In genomic region chr12:17369111-17369510, GRCm38 (mm10) we compare ENCODE assay signal across 32 mouse cellular contexts. TPM values are rescaled to one million over a fixed set of nuclear protein-coding genes. Genes with fewer than 3 reads are reported as not detected.
"Had no signal": no experiment of that assay in that cellular context is flagged by ENCODE, and none has a peak within 500 bp of the region (broad histone marks: within the 10 kb centered on the region; RNA-seq: fewer than 3 reads in every experiment).

No protein-coding gene starts in this region.

- ATAC-seq: hindbrain, embryonic 16.5 days; hindbrain, postnatal 0 days; inflammation-experienced regulatory T-cells, adult 6 months; intestine, embryonic 15.5 days; intestine, embryonic 16.5 days; intestine, postnatal 0 days had no signal

- H3K4me1 ChIP-seq: heart, embryonic 10.5 days; heart, embryonic 12.5 days; heart, embryonic 13.5 days; heart, embryonic 15.5 days; hindbrain, embryonic 10.5 days; hindbrain, embryonic 12.5 days; hindbrain, embryonic 13.5 days; hindbrain, embryonic 15.5 days; intestine, embryonic 15.5 days; kidney, embryonic 15.5 days had no signal

- H3K4me3 ChIP-seq: heart, embryonic 10.5 days; heart, embryonic 12.5 days; heart, embryonic 13.5 days; heart, embryonic 15.5 days; hindbrain, embryonic 10.5 days; hindbrain, embryonic 12.5 days; hindbrain, embryonic 13.5 days; hindbrain, embryonic 15.5 days; intestine, embryonic 15.5 days; kidney, embryonic 15.5 days; layer of hippocampus, adult 2 months had no signal

- H3K9me3 ChIP-seq: heart, embryonic 10.5 days; heart, embryonic 12.5 days; heart, embryonic 13.5 days; heart, embryonic 15.5 days; hindbrain, embryonic 10.5 days; hindbrain, embryonic 12.5 days; hindbrain, embryonic 13.5 days; hindbrain, embryonic 15.5 days; intestine, embryonic 15.5 days; kidney, embryonic 15.5 days had no signal

- H3K9ac ChIP-seq: heart, embryonic 12.5 days; heart, embryonic 13.5 days; heart, embryonic 15.5 days; hindbrain, embryonic 12.5 days; hindbrain, embryonic 13.5 days; hindbrain, embryonic 14.5 days; hindbrain, embryonic 15.5 days; intestine, embryonic 15.5 days; kidney, embryonic 15.5 days had no signal

- H3K4me2 ChIP-seq: heart, embryonic 11.5 days; heart, embryonic 12.5 days; heart, embryonic 13.5 days; heart, embryonic 15.5 days; hindbrain, embryonic 12.5 days; hindbrain, embryonic 13.5 days; hindbrain, embryonic 14.5 days; hindbrain, embryonic 15.5 days; intestine, embryonic 15.5 days; kidney, embryonic 15.5 days had no signal

- H3K27ac ChIP-seq: heart, embryonic 10.5 days; heart, embryonic 13.5 days; heart, embryonic 15.5 days; hindbrain, embryonic 10.5 days; hindbrain, embryonic 12.5 days; hindbrain, embryonic 13.5 days; hindbrain, embryonic 14.5 days; hindbrain, embryonic 15.5 days; hindbrain, postnatal 0 days; intestine, embryonic 15.5 days; kidney, embryonic 15.5 days; kidney, postnatal 0 days; layer of hippocampus, adult 2 months had no signal

- DNase-seq: heart, postnatal 10 days; heart, postnatal 14 days; heart, postnatal 36 days; heart, postnatal 4 days; kidney, adult 18-20 months; kidney, adult 2 months; kidney, postnatal 10 days; kidney, postnatal 14 days; kidney, postnatal 25 days; kidney, postnatal 4 days; layer of hippocampus, adult 9-11 months; layer of hippocampus, postnatal 36 days had no signal

- H3K27me3 ChIP-seq: heart, embryonic 12.5 days; heart, embryonic 13.5 days; heart, embryonic 15.5 days; hindbrain, embryonic 12.5 days; hindbrain, embryonic 13.5 days; hindbrain, embryonic 15.5 days; intestine, embryonic 15.5 days; kidney, embryonic 15.5 days had no signal

RNA-seq across cellular contexts. Expression of gene Atp6v1c2, which starts 40.0 kb away (rescaled TPM):
- total RNA-seq: heart, postnatal 10 days; heart, postnatal 36 days; heart, postnatal 4 days; hematopoietic stem cell, adult 5-6 weeks had no signal
- polyA plus RNA-seq: intestine, postnatal 0 days had no signal
